Mouse (Mus musculus): ENCODE data around the gene Olfr1280. TPM values are rescaled to one million over a fixed set of nuclear protein-coding genes. Genes with fewer than 3 reads are reported as not detected.
"Not testable (repeated sequence)": the region's sequence is repeated elsewhere in the genome, so short reads cannot be mapped to it uniquely, and the experiment has no call there.

Olfr1280 gene
- not detected in 2 replicates for polyA plus RNA-seq (2015; fragmentation: Nextera tagmentation; extraction: Ambion mirVana)

GRCm38 (mm10) chr2:111313717-111314116 lies at the start of gene Olfr1280:
Olfr1280 (plus strand) TSS chr2:111314017.
- H3K4me3 ChIP-seq = no peak within 1 kb of the TSS
- no peaks in the 10 kb centered on the region for H3K36me3 ChIP-seq
- H3K9me3 ChIP-seq = no peaks in the 10 kb centered on the region
- no peak within 1 kb of the TSS for H3K27ac ChIP-seq (replicated peaks)
- no peaks in the 10 kb centered on the region for H3K27me3 ChIP-seq
- no peaks in the 10 kb centered on the region for H3K4me1 ChIP-seq (replicated peaks)
- no peak within 1 kb of the TSS for H3K9ac ChIP-seq
- no peak within 1 kb of the TSS for H3K4me2 ChIP-seq
- no peak for ATAC-seq (ENCODE audit: low FRiP score, low read depth)

DNA sequence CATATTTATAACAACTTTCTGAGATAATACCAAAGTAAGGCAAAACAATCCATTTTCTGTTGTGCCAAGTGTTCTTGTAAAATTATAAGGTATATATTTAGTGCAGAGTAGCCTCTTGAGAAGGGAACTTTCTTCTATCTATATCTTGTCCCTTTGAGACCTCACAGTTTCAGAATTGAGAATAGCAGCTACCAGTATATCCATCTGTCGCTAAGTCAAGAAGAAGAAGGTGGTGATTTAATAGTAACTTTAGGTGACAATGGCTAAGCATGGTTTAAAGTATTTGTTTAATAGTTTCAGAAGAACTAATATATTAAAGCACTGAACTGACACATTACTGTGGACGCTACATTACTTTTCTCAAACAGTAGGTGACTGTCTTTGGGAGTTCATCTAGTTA lies 39.8 kb upstream of the Olfr1280 start, which contains the start of gene Olfr1277:
Gene Olfr1277 (minus strand): TSS at position 101 of the 400 bp plus-strand sequence.
- Histone ChIP-seq H3K36me3 (no peaks in the 10 kb centered on the region), H3K4me2 (no peak within 1 kb of the TSS), H3K27ac (replicated peaks) (no peak within 1 kb of the TSS), H3K9me3 (no peaks in the 10 kb centered on the region), H3K9ac (no peak within 1 kb of the TSS), H3K27me3 (no peaks in the 10 kb centered on the region), H3K4me1 (replicated peaks) (no peaks in the 10 kb centered on the region), H3K4me3 (no peak within 1 kb of the TSS)
- WGBS = 88% methylated on average over 2 of the region's 2 CpGs
- no peak for ATAC-seq (ENCODE audit: low FRiP score, low read depth)

- no peak for ATAC-seq (ENCODE audit: low FRiP score, low read depth)
- Histone ChIP-seq H3K4me1 (replicated peaks) (no peaks in the 10 kb centered on the region), H3K36me3 (no peaks in the 10 kb centered on the region), H3K9ac (no peak within 1 kb of the TSS), H3K27me3 (no peaks in the 10 kb centered on the region), H3K27ac (replicated peaks) (no peak within 1 kb of the TSS), H3K9me3 (no peaks in the 10 kb centered on the region), H3K4me3 (no peak within 1 kb of the TSS), H3K4me2 (no peak within 1 kb of the TSS)
Observed at GRCm38 (mm10) chr2:111289836-111290235, 24.0 kb upstream of the Olfr1280 start, which contains the start of gene Olfr1278. Olfr1278 (plus strand) TSS chr2:111290136.

DNA sequence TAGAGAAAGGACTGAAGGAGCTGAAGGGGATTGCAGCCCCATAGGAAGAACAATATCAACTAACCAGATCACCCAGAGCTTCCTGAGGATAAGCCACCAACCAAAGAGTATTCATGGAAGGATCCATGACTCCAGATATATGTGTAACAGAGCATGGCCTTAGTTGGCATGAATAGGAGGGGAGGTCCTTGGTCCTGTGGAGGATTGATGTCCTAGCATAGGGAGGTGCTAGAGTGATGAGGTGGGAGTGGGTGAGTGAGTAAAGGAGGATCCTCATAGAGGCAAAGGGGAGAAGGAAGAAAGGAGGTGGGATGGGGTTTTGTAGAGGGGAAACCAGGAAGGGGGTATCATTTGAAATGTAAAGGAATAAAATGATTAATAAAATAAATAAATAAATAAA lies 15.3 kb upstream of the Olfr1280 start:
- ATAC-seq (ENCODE audit: low FRiP score, low read depth) = no peak

DNA sequence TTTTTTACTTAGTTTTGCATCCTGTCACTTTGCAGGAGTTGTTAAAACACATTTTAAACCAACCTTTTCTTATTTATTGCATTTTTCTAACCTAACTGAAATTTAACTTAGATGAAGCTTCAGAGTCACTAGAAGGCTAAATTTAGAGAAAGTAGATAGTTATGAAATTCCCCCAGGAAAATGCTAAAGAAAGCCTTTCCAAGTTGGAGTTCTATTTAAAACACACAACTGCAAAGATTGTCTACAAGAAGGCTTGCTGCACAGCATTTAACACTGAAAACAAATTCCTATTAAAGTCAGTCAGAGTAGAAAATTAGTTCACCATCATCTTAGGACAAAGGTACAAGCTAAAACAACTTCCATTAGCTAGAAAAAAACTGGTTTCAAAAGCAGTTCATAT lies 13.4 kb upstream of the Olfr1280 start, which contains the start of gene Olfr1279:
Gene Olfr1279 (plus strand): TSS at position 262 of the 400 bp plus-strand sequence.
- Histone ChIP-seq H3K27me3 (no peaks in the 10 kb centered on the region), H3K9ac (no peak within 1 kb of the TSS), H3K4me1 (replicated peaks) (no peaks in the 10 kb centered on the region), H3K27ac (replicated peaks) (no peak within 1 kb of the TSS), H3K9me3 (no peaks in the 10 kb centered on the region), H3K36me3 (no peaks in the 10 kb centered on the region), H3K4me2 (no peak within 1 kb of the TSS), H3K4me3 (no peak within 1 kb of the TSS)
- no peak for ATAC-seq (ENCODE audit: low FRiP score, low read depth)

More for the DNA sequence above, 15.3 kb upstream of the Olfr1280 start:
- H3K27ac ChIP-seq (replicated peaks) = no peak overlapping the region
- no peak overlapping the region for H3K9ac ChIP-seq
- no peaks in the 10 kb centered on the region for H3K9me3 ChIP-seq
- no peaks in the 10 kb centered on the region for H3K36me3 ChIP-seq
- no peak overlapping the region for H3K4me3 ChIP-seq
- no peaks in the 10 kb centered on the region for H3K4me1 ChIP-seq (replicated peaks)
- no peaks in the 10 kb centered on the region for H3K27me3 ChIP-seq
- no peak overlapping the region for H3K4me2 ChIP-seq

- H3K9ac ChIP-seq = no peak within 1 kb of the TSS
- H3K4me3 ChIP-seq = no peak within 1 kb of the TSS
- no peaks in the 10 kb centered on the region for H3K4me1 ChIP-seq (replicated peaks)
- 83% methylated on average over 2 of the region's 2 CpGs for WGBS
- H3K4me2 ChIP-seq = no peak within 1 kb of the TSS
- no peaks in the 10 kb centered on the region for H3K27me3 ChIP-seq
- no peak within 1 kb of the TSS for H3K27ac ChIP-seq (replicated peaks)
- H3K36me3 ChIP-seq = no peaks in the 10 kb centered on the region
- ATAC-seq (ENCODE audit: low FRiP score, low read depth) = no peak
- no peaks in the 10 kb centered on the region for H3K9me3 ChIP-seq
Observed at GRCm38 (mm10) chr2:111326220-111326619, 12.4 kb downstream of the Olfr1280 start, which contains the start of gene Olfr1281. Olfr1281 (plus strand) TSS chr2:111326520.

DNA sequence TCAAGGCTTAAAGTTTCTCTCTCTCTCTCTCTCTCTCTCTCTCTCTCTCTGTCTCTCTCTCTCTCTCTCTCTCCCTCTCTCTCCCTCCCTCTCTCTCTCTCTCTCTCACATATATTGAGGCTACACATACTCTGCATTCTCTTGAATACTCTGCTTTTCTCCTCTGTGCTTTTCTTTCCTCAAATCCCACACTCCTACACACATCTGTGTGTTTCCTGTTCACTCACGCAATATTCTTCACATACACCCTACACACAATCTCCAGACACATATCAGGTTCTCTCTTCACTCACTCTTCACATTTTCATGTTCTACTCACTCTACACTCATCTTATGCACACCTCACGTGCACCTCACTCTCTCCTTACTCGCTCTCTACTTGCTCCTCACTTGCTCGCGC lies 19.9 kb downstream of the Olfr1280 start:
- H3K4me1 ChIP-seq (replicated peaks); H3K9ac ChIP-seq; H3K9me3 ChIP-seq; ATAC-seq (ENCODE audit: low FRiP score, low read depth); H3K4me3 ChIP-seq; H3K4me2 ChIP-seq; H3K27ac ChIP-seq (replicated peaks); H3K36me3 ChIP-seq; H3K27me3 ChIP-seq: not testable (repeated sequence)
- 93% methylated on average over 5 of the region's 5 CpGs for WGBS

GRCm38 (mm10) chr2:111335976-111336375 lies 22.2 kb downstream of the Olfr1280 start, which contains the start of gene Olfr1282:
Olfr1282 (minus strand) TSS chr2:111336076.
- no peak for ATAC-seq (ENCODE audit: low FRiP score, low read depth)

DNA sequence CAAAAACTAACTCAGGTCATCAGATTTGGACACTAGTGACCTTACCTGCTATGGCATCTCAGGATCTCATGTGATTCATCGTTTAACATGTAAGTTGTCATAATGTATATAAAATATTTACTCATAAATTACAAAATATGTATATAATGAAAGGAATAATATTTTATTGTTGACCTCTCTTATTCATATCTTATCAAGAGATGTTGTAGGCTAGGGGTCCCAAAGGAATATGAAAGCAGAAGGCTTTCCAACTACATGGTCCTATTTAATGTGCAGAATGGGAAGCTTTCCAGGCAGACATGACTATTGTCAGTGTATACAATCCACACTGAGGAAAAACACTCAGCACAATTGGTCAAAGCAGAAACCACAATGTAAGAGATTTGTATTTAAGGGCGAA lies 52.7 kb downstream of the Olfr1280 start, which contains the start of gene Olfr1283:
Gene Olfr1283 (plus strand): TSS at position 301 of the 400 bp plus-strand sequence.
- no peaks in the 10 kb centered on the region for H3K4me1 ChIP-seq (replicated peaks)
- H3K36me3 ChIP-seq = no peaks in the 10 kb centered on the region
- 82% methylated on average over 2 of the region's 2 CpGs for WGBS
- ATAC-seq (ENCODE audit: low FRiP score, low read depth) = no peak
- H3K4me3 ChIP-seq = no peak within 1 kb of the TSS
- H3K27ac ChIP-seq (replicated peaks) = no peak within 1 kb of the TSS
- H3K9me3 ChIP-seq = no peaks in the 10 kb centered on the region
- H3K27me3 ChIP-seq = no peaks in the 10 kb centered on the region
- no peak within 1 kb of the TSS for H3K4me2 ChIP-seq
- no peak within 1 kb of the TSS for H3K9ac ChIP-seq

More at GRCm38 (mm10) chr2:111335976-111336375, 22.2 kb downstream of the Olfr1280 start, which contains the start of gene Olfr1282:
- Histone ChIP-seq H3K4me3 (no peak within 1 kb of the TSS), H3K36me3 (no peaks in the 10 kb centered on the region), H3K27me3 (no peaks in the 10 kb centered on the region), H3K9ac (no peak within 1 kb of the TSS), H3K27ac (replicated peaks) (no peak within 1 kb of the TSS), H3K9me3 (no peaks in the 10 kb centered on the region), H3K4me1 (replicated peaks) (no peaks in the 10 kb centered on the region), H3K4me2 (no peak within 1 kb of the TSS)
- 83% methylated on average over 2 of the region's 2 CpGs for WGBS

DNA sequence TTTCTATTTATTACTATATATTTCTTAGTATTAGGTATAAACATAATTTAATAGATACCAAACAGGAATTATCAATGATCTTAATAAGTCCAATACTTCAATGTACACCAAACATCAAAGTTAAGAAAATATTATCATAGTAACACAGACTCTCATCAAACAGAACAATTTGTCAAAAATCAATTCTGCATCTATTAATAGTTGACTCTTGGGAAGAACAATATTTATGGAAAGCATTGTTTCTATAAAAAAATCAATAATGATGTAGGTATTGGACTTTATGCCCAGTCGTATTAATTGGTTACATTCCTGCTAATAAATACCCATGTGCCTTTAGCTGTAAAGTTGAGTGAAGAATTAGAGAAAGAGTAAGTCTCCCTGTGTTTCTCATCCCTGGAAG lies 61.4 kb downstream of the Olfr1280 start, which contains the start of gene Olfr1284:
Gene Olfr1284 (plus strand): TSS at position 301 of the 400 bp plus-strand sequence.
- Histone ChIP-seq H3K4me3 (no peak within 1 kb of the TSS), H3K27me3 (no peaks in the 10 kb centered on the region), H3K9me3 (no peaks in the 10 kb centered on the region), H3K27ac (replicated peaks) (no peak within 1 kb of the TSS), H3K4me1 (replicated peaks) (no peaks in the 10 kb centered on the region), H3K36me3 (no peaks in the 10 kb centered on the region), H3K4me2 (no peak within 1 kb of the TSS), H3K9ac (no peak within 1 kb of the TSS)
- WGBS = 92% methylated on average over 1 of the region's 1 CpGs
- no peak for ATAC-seq (ENCODE audit: low FRiP score, low read depth)

Other genes with a start within 250 kb of the Olfr1280 start
- gene Gm13941, start 208.0 kb upstream of the Olfr1280 start, polyA plus RNA-seq (2015; fragmentation: Nextera tagmentation; extraction: Ambion mirVana) = not detected in 2 replicates
- gene Gm15130, start 161.1 kb upstream of the Olfr1280 start, polyA plus RNA-seq (2015; fragmentation: Nextera tagmentation; extraction: Ambion mirVana) = not detected in 2 replicates
- gene 4930430A15Rik, start 84.4 kb upstream of the Olfr1280 start, polyA plus RNA-seq (2015; fragmentation: Nextera tagmentation; extraction: Ambion mirVana) = not detected in 2 replicates
- gene Olfr1275, start 78.7 kb upstream of the Olfr1280 start, polyA plus RNA-seq (2015; fragmentation: Nextera tagmentation; extraction: Ambion mirVana) = not detected in 2 replicates
- not detected in 2 replicates for gene Olfr1276, start 59.5 kb upstream of the Olfr1280 start, polyA plus RNA-seq (2015; fragmentation: Nextera tagmentation; extraction: Ambion mirVana)
- not detected in 2 replicates for gene Olfr1277, start 39.9 kb upstream of the Olfr1280 start, polyA plus RNA-seq (2015; fragmentation: Nextera tagmentation; extraction: Ambion mirVana)
- gene Olfr1278, start 23.9 kb upstream of the Olfr1280 start, polyA plus RNA-seq (2015; fragmentation: Nextera tagmentation; extraction: Ambion mirVana) = not detected in 2 replicates
- gene Olfr1279, start 13.4 kb upstream of the Olfr1280 start, polyA plus RNA-seq (2015; fragmentation: Nextera tagmentation; extraction: Ambion mirVana) = not detected in 2 replicates
- gene Olfr1281, start 12.5 kb downstream of the Olfr1280 start, polyA plus RNA-seq (2015; fragmentation: Nextera tagmentation; extraction: Ambion mirVana) = not detected in 2 replicates
- gene Olfr1282, start 22.1 kb downstream of the Olfr1280 start, polyA plus RNA-seq (2015; fragmentation: Nextera tagmentation; extraction: Ambion mirVana) = not detected in 2 replicates
- gene Olfr1283, start 52.8 kb downstream of the Olfr1280 start, polyA plus RNA-seq (2015; fragmentation: Nextera tagmentation; extraction: Ambion mirVana) = not detected in 2 replicates
- gene Olfr1284, start 61.5 kb downstream of the Olfr1280 start, polyA plus RNA-seq (2015; fragmentation: Nextera tagmentation; extraction: Ambion mirVana) = not detected in 2 replicates
- gene Olfr1286, start 109.1 kb downstream of the Olfr1280 start, polyA plus RNA-seq (2015; fragmentation: Nextera tagmentation; extraction: Ambion mirVana) = not detected in 2 replicates
- not detected in 2 replicates for gene Olfr1287, start 135.1 kb downstream of the Olfr1280 start, polyA plus RNA-seq (2015; fragmentation: Nextera tagmentation; extraction: Ambion mirVana)
- not detected in 2 replicates for gene Olfr1288, start 160.1 kb downstream of the Olfr1280 start, polyA plus RNA-seq (2015; fragmentation: Nextera tagmentation; extraction: Ambion mirVana)
- gene Olfr1289, start 166.8 kb downstream of the Olfr1280 start, polyA plus RNA-seq (2015; fragmentation: Nextera tagmentation; extraction: Ambion mirVana) = not detected in 2 replicates
- not detected in 2 replicates for gene Olfr1290, start 179.8 kb downstream of the Olfr1280 start, polyA plus RNA-seq (2015; fragmentation: Nextera tagmentation; extraction: Ambion mirVana)
- not detected in 2 replicates for gene Olfr1291-ps1, start 183.2 kb downstream of the Olfr1280 start, polyA plus RNA-seq (2015; fragmentation: Nextera tagmentation; extraction: Ambion mirVana)
- gene Olfr1293-ps, start 211.2 kb downstream of the Olfr1280 start, polyA plus RNA-seq (2015; fragmentation: Nextera tagmentation; extraction: Ambion mirVana) = not detected in 2 replicates
- gene Olfr1294, start 226.3 kb downstream of the Olfr1280 start, polyA plus RNA-seq (2015; fragmentation: Nextera tagmentation; extraction: Ambion mirVana) = not detected in 2 replicates

Measured in hindbrain, embryonic 15.5 days (tissue).